Mouse (Mus musculus) heart, postnatal 0 days (tissue): ENCODE results near the gene Arhgap24.

Experiments
- CTCF ChIP-seq: IDR thresholded peaks from 2 replicates; pipeline ENCODE4 v1.5.1; 2016; ENCODE audit warnings: antibody characterized with exemption, control low read depth, low read depth
- EP300 ChIP-seq: IDR thresholded peaks from 2 replicates; pipeline ENCODE4 v1.6.1; 2016; ENCODE audit warnings: antibody characterized with exemption, low read depth

DNA sequence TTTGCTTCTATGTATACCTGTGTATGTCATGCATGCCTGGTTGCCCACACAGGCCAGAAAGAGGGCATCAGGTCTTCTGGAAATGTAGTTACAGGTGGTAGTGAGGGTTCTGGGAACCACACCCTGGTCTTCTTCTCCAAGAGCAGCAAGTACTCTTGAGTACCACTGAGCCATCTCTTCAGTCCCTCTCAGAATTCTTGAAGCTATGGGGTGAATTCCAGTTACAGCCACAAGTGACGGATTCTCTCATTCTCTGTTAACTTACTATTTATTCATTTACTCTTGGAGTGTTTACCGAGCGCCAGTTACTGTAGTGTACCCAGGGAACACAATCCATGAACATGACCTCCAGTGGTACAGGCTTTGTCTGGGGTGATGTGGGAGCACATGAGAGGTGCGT is 65.1 kb downstream of the Arhgap24 start:
- TF ChIP-seq CTCF (no peak), EP300 (no peak)
